In genomic region chr7:90456845-90457468, GRCm38 (mm10) we compare ENCODE assay signal across 8 mouse cellular contexts. TPM values are rescaled to one million over a fixed set of nuclear protein-coding genes. Genes with fewer than 3 reads are reported as not detected.
A peak's percentile ranks its signal among the peaks of the same experiment; 100 is the strongest.
DNase-seq lines count a peak whose midpoint lies in the region; ATAC-seq and TF ChIP-seq lines count a peak whose summit lies in the region.

Tmem126a (minus strand) TSS chr7:90457229.

- 0 out of 2 replicates have a peak, but pooled peaks cover 4% of the 10 kb centered on the region for H3K27me3 ChIP-seq in heart, embryonic 10.5 days (ENCODE audit: insufficient read depth, poor library complexity, severe bottlenecking)
- no peaks in the 10 kb centered on the region for H3K27me3 ChIP-seq in kidney, embryonic 14.5 days (ENCODE audit: control insufficient read depth, insufficient read depth, low read length)
- H3K27me3 ChIP-seq in limb, embryonic 14.5 days (ENCODE audit: control insufficient read depth, insufficient read depth, low read length): no peaks in the 10 kb centered on the region
- no peaks in the 10 kb centered on the region for H3K27me3 ChIP-seq in midbrain, embryonic 16.5 days (ENCODE audit: control insufficient read depth, insufficient read depth, low read depth, low read length)

- peak within 1 kb of the TSS; percentile 84 for H3K4me3 ChIP-seq in heart, embryonic 10.5 days
- peak within 1 kb of the TSS; percentile 81 for H3K4me3 ChIP-seq in kidney, embryonic 14.5 days (ENCODE audit: low read length)
- H3K4me3 ChIP-seq in limb, embryonic 14.5 days (replicated peaks; ENCODE audit: low read length): peak within 1 kb of the TSS; percentile 74
- H3K4me3 ChIP-seq in midbrain, embryonic 16.5 days (ENCODE audit: low read depth, low read length): peak within 1 kb of the TSS; percentile 84

- H3K4me2 ChIP-seq in kidney, embryonic 14.5 days (replicated peaks; ENCODE audit: low read depth, low read length): peak within 1 kb of the TSS; percentile 70
- peak within 1 kb of the TSS; percentile 62 for H3K4me2 ChIP-seq in limb, embryonic 14.5 days (replicated peaks; ENCODE audit: low read depth, low read length, severe bottlenecking)
- peak within 1 kb of the TSS; percentile 84 for H3K4me2 ChIP-seq in midbrain, embryonic 16.5 days (ENCODE audit: low read length)

- H3K9me3 ChIP-seq in heart, embryonic 10.5 days: no peaks in the 10 kb centered on the region
- no peaks in the 10 kb centered on the region for H3K9me3 ChIP-seq in kidney, embryonic 14.5 days (ENCODE audit: control insufficient read depth, low read length)
- no peaks in the 10 kb centered on the region for H3K9me3 ChIP-seq in limb, embryonic 14.5 days (ENCODE audit: control insufficient read depth, low read length)
- no peaks in the 10 kb centered on the region for H3K9me3 ChIP-seq in midbrain, embryonic 16.5 days (replicated peaks; ENCODE audit: control insufficient read depth, low read length, poor library complexity, severe bottlenecking)

- TF ChIP-seq POLR2A in brain, embryonic 14.5 days (IDR thresholded peaks at IDR 0.05; ENCODE audit: borderline replicate concordance, extremely low read depth, insufficient read depth, insufficient read length, poor library complexity, severe bottlenecking): peak; percentile 44; the same call in 1 of the 2 replicates
- TF ChIP-seq POLR2A in limb, embryonic 14.5 days (IDR thresholded peaks at IDR 0.05; ENCODE audit: borderline replicate concordance, extremely low read depth, insufficient read depth, insufficient read length): peak; percentile 85; the same call in 1 of the 2 replicates

- peak; percentile 84 for DNase-seq in CD4-positive helper T cell, adult 2 months (ENCODE audit: low read depth, low spot score)
- DNase-seq in brain, embryonic 14.5 days (ENCODE audit: low read depth): peak; percentile 96
- peak; percentile 96 for DNase-seq in heart, embryonic 10.5 days (ENCODE audit: low spot score)
- DNase-seq in limb, embryonic 14.5 days (ENCODE audit: low spot score): peak; percentile 87
- DNase-seq in spleen, postnatal 14 days (ENCODE audit: low spot score in 2 of 2): peak; percentile 51 to 64

- peak; percentile 36; the same call in 1 of the 2 replicates for TF ChIP-seq CTCF in brain, embryonic 14.5 days (IDR thresholded peaks at IDR 0.05; ENCODE audit: borderline replicate concordance, extremely low read depth, insufficient read depth, insufficient read length)

- WGBS in heart, embryonic 10.5 days: under 1% methylated on average over 41 of the region's 41 CpGs
- WGBS in kidney, embryonic 14.5 days: under 1% methylated on average over 41 of the region's 41 CpGs
- under 1% methylated on average over 41 of the region's 41 CpGs for WGBS in limb, embryonic 14.5 days
- under 1% methylated on average over 41 of the region's 41 CpGs for WGBS in midbrain, embryonic 16.5 days

- 0 out of 2 replicates have a peak, but pooled peaks cover 7% of the 10 kb centered on the region for H3K4me1 ChIP-seq in heart, embryonic 10.5 days
- peaks cover 17% of the 10 kb centered on the region for H3K4me1 ChIP-seq in kidney, embryonic 14.5 days (ENCODE audit: control insufficient read depth, insufficient read depth, low read length)
- H3K4me1 ChIP-seq in limb, embryonic 14.5 days (ENCODE audit: control insufficient read depth, insufficient read depth, low read length): peaks cover 6% of the 10 kb centered on the region; the same call in 1 of the 2 replicates
- H3K4me1 ChIP-seq in midbrain, embryonic 16.5 days (ENCODE audit: control insufficient read depth, insufficient read depth, low read length): peaks cover 15% of the 10 kb centered on the region

- peak within 1 kb of the TSS; percentile 76 for H3K9ac ChIP-seq in kidney, embryonic 14.5 days (ENCODE audit: low read depth, low read length)
- peak within 1 kb of the TSS; percentile 74 for H3K9ac ChIP-seq in limb, embryonic 14.5 days (ENCODE audit: low read depth, low read length, severe bottlenecking)
- H3K9ac ChIP-seq in midbrain, embryonic 16.5 days (ENCODE audit: low read depth, low read length): peak within 1 kb of the TSS; percentile 87

- peak; percentile 96 for ATAC-seq in erythroblast, adult 5-6 weeks (replicated peaks; ENCODE audit: low FRiP score, poor library complexity, severe bottlenecking)
- peak; percentile 98 for ATAC-seq in kidney, embryonic 14.5 days (ENCODE audit: low FRiP score, low TSS enrichment)
- peak; percentile 96 for ATAC-seq in limb, embryonic 14.5 days (ENCODE audit: low FRiP score, low read depth)
- peak; percentile 99 for ATAC-seq in midbrain, embryonic 16.5 days

- H3K36me3 ChIP-seq in heart, embryonic 10.5 days: peaks cover 20% of the 10 kb centered on the region; the same call in 1 of the 2 replicates
- H3K36me3 ChIP-seq in kidney, embryonic 14.5 days (ENCODE audit: control insufficient read depth, insufficient read depth, low read length): peaks cover 19% of the 10 kb centered on the region
- peaks cover 19% of the 10 kb centered on the region; the same call in 1 of the 2 replicates for H3K36me3 ChIP-seq in limb, embryonic 14.5 days (ENCODE audit: control insufficient read depth, insufficient read depth, low read length)
- H3K36me3 ChIP-seq in midbrain, embryonic 16.5 days (ENCODE audit: control insufficient read depth, insufficient read depth, low read length): 0 out of 2 replicates have a peak, but pooled peaks cover 4% of the 10 kb centered on the region

- peak within 1 kb of the TSS; percentile 94 for H3K27ac ChIP-seq in heart, embryonic 10.5 days
- H3K27ac ChIP-seq in kidney, embryonic 14.5 days (ENCODE audit: low read depth, low read length): peak within 1 kb of the TSS; percentile 87
- peak within 1 kb of the TSS; percentile 88 for H3K27ac ChIP-seq in limb, embryonic 14.5 days (replicated peaks; ENCODE audit: low read depth, low read length)
- H3K27ac ChIP-seq in midbrain, embryonic 16.5 days (ENCODE audit: low read length): peak within 1 kb of the TSS; percentile 93

RNA-seq across cellular contexts. Expression of gene Tmem126a, which starts in this region (rescaled TPM):
- polyA plus RNA-seq in brain, embryonic 14.5 days (2012; rRNA removed): 48.6 and 62.6 TPM in 2 replicates
- total RNA-seq in erythroblast, adult 5-6 weeks (2015; ENCODE audit: low replicate concordance): 2.7 and 8.8 TPM in 2 replicates
- 4.9 and 7.2 TPM in 2 replicates for total RNA-seq in erythroblast, adult 5-6 weeks (2017; ENCODE audit: low replicate concordance)
- polyA plus RNA-seq in heart, embryonic 10.5 days (2016; fragmentation: Nextera tagmentation; extraction: Ambion mirVana): 125 and 132 TPM in 2 replicates
- polyA plus RNA-seq in kidney, embryonic 14.5 days (2014; fragmentation: Nextera tagmentation; extraction: Ambion mirVana): 113 and 132 TPM in 2 replicates
- polyA plus RNA-seq in limb, embryonic 14.5 days (2012; rRNA removed): 43.8 and 44.0 TPM in 2 replicates
- 94.1 and 98.4 TPM in 2 replicates for polyA plus RNA-seq in limb, embryonic 14.5 days (2014; fragmentation: Nextera tagmentation; extraction: Ambion mirVana)
- polyA plus RNA-seq in midbrain, embryonic 16.5 days (2015; fragmentation: Nextera tagmentation; extraction: Ambion mirVana): 126 and 128 TPM in 2 replicates

Comparison
In these comparisons a context has a peak if more than half of its experiments do, and no peak if none do; other contexts are left out.
1. Peak in every context shown above with its lines: DNase-seq, ATAC-seq, H3K4me3 ChIP-seq and H3K27ac ChIP-seq.